Mouse (Mus musculus) lung, postnatal 0 days (tissue): ENCODE results near the gene Micu1. TPM values are rescaled to one million over a fixed set of nuclear protein-coding genes. Genes with fewer than 3 reads are reported as not detected.

ENCODE experiments used
- ATAC-seq: fragments of 200-750 bp; cut with Nextera tagmentation; 2 replicates; pipeline ENCODE4 v1.8.0; 2017; ENCODE audit warnings: moderate library complexity
- DNase-seq: peaks from one replicate; pipeline ENCODE4 v3.0.0-alpha.2; 2016; ENCODE audit warnings: low spot score
- H3K27ac ChIP-seq: fragments of 300-500 bp; sonication (generic); 2 replicates; pipeline ENCODE4 v1.5.1; 2014; ENCODE audit warnings: antibody characterized with exemption, mild to moderate bottlenecking, low read length, mixed read lengths
- H3K27me3 ChIP-seq: fragments of 300-500 bp; sonication (generic); replicated peaks from 2 replicates; pipeline ENCODE4 v1.6.1; 2014; ENCODE audit warnings: low read length, mixed read lengths; ENCODE audit not compliant: insufficient read depth
- H3K36me3 ChIP-seq: fragments of 300-500 bp; sonication (generic); 2 replicates; pipeline ENCODE4 v1.6.1; 2014; ENCODE audit warnings: low read length, mixed read lengths; ENCODE audit not compliant: insufficient read depth
- H3K4me1 ChIP-seq: fragments of 300-500 bp; sonication (generic); 2 replicates; pipeline ENCODE4 v1.6.1; 2014; ENCODE audit warnings: antibody characterized with exemption, low read depth, low read length, mixed read lengths; ENCODE audit not compliant: insufficient read depth
- H3K4me2 ChIP-seq: fragments of 300-500 bp; sonication (generic); replicated peaks from 2 replicates; pipeline ENCODE4 v1.6.1; 2014; ENCODE audit warnings: low read depth, mild to moderate bottlenecking, low read length, moderate library complexity, mixed read lengths
- H3K4me3 ChIP-seq: fragments of 300-500 bp; sonication (generic); 2 replicates; pipeline ENCODE4 v1.5.1; 2014; ENCODE audit warnings: low read depth, low read length
- H3K9ac ChIP-seq: fragments of 300-500 bp; sonication (generic); replicated peaks from 2 replicates; pipeline ENCODE4 v1.6.1; 2014; ENCODE audit warnings: low read depth, mild to moderate bottlenecking
- H3K9me3 ChIP-seq: fragments of 300-500 bp; sonication (generic); 2 replicates; pipeline ENCODE4 v1.6.1; 2016; ENCODE audit warnings: low read length, mixed read lengths
- CTCF ChIP-seq: IDR thresholded peaks from 2 replicates; pipeline ENCODE4 v1.5.1; 2016; ENCODE audit warnings: antibody characterized with exemption, mild to moderate bottlenecking
- EP300 ChIP-seq: IDR thresholded peaks from 2 replicates; pipeline ENCODE4 v1.6.1; 2016; ENCODE audit warnings: antibody characterized with exemption, mild to moderate bottlenecking, control low read depth
- WGBS: fragments of 180-500 bp; shearing (Covaris S2); extraction: QIAGEN DNeasy Blood & Tissue Kit; methylation state at CpG from one replicate; pipeline ENCODE4 v1.1.7; 2014; 5-methylcytosine and 5-hydroxymethylcytosine counted together
- polyA plus RNA-seq: library from polyadenylated mRNA; unstranded; fragments of >200 nt; fragmentation: Nextera tagmentation; extraction: Ambion mirVana; gene quantifications from 2 replicates; pipeline ENCODE4 v1.2.1, GENCODE M21; 2015

Micu1 gene
- polyA plus RNA-seq, 1 experiment from 2014 or later: 57.0 TPM

DNA sequence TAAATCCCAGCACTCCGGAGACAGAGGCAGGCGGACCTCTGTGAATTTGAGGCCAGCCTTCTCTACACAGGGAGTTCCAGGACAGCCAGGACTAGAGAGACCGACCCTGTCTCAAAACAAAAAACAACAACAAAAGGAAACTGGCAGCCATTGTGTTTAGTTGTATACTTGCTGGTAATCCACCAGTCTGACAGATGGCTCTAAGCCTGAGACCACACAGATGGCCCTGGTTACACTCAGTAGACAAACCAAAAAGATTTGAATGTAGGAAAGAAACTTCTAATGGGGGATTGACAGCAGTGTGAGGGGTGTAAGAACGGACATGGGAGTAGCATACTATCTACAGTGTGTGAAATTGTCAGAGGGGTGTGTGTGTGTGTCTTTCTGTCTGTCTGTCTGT lies 27.6 kb downstream of the Micu1 start:
- no peak overlapping the region for H3K27ac ChIP-seq
- no peak overlapping the region for H3K4me2 ChIP-seq
- no peak for ATAC-seq
- no peak for TF ChIP-seq CTCF
- no peak for TF ChIP-seq EP300
- no peak for DNase-seq
- peaks cover 7% of the 10 kb centered on the region; the same call in 1 of the 2 replicates for H3K36me3 ChIP-seq
- H3K4me1 ChIP-seq: no peaks in the 10 kb centered on the region; the same call in 1 of the 2 replicates
- no peaks in the 10 kb centered on the region for H3K27me3 ChIP-seq
- H3K4me3 ChIP-seq: no peak overlapping the region
- no peak overlapping the region for H3K9ac ChIP-seq
- WGBS: 84% methylated on average over 4 of the region's 4 CpGs
- H3K9me3 ChIP-seq: no peaks in the 10 kb centered on the region

DNA sequence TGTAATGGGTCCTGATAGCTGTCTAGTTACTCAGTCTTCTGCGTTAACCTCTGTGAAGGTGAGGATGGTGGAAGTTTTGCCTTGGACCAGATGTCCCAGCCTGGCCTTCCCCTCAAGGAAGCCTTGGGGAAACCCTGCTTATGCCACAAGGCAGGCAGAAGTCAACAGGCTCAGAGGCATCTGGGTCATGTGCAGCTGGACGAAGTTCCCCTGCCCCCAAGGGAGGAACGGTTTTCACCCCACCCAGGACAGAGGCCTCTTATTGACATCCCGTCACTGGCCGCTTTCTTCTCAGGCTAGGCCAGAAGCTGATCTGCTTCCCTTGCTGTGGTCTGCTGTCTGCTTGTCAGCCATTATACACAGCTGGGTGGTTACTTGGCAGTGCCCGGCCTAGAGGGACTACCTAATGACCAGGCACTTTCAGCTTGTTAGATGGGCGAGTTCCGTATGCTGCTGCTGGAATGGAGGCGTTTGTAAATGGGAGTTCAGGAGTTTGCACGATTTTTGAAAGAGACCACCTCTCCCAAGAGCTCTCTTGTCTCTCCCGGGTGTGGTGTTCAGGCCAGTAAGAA lies 33.8 kb downstream of the Micu1 start:
- H3K36me3 ChIP-seq: no peaks in the 10 kb centered on the region; the same call in 1 of the 2 replicates
- H3K4me1 ChIP-seq: no peaks in the 10 kb centered on the region
- DNase-seq (no peak), ATAC-seq (no peak)
- no peak overlapping the region for H3K27ac ChIP-seq
- H3K27me3 ChIP-seq: no peaks in the 10 kb centered on the region
- H3K4me3 ChIP-seq: no peak overlapping the region
- H3K9me3 ChIP-seq: no peaks in the 10 kb centered on the region
- 80% methylated on average over 11 of the region's 11 CpGs for WGBS
- no peak overlapping the region for H3K4me2 ChIP-seq
- TF ChIP-seq CTCF (no peak), EP300 (no peak)
- H3K9ac ChIP-seq: no peak overlapping the region

DNA sequence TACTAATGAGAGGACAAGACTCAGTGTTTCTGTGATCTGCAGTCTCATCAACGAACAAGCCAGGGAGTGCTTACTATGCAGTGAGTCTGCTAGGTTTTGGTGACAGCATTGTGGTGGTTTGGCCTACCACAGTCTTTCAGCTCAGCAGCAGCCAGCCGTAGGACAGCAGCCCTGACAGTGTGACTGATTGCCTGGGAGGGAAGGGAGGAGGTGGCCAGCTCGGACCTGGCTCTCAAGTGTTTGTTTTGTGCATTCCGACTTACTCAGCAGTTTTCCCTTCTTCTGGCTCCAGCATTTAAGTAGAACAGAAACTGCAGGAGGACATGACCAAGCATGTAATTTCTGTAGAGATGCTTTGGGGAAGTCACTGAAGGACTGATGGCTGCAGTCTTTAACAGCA lies 39.2 kb downstream of the Micu1 start:
- 29% methylated on average over 4 of the region's 4 CpGs for WGBS
- DNase-seq (peak; percentile 71), ATAC-seq (peak; percentile 78)
- Histone ChIP-seq H3K4me3 (no peak overlapping the region), H3K4me2 (no peak overlapping the region), H3K36me3 (no peaks in the 10 kb centered on the region), H3K27ac (no peak overlapping the region), H3K9me3 (no peaks in the 10 kb centered on the region), H3K27me3 (no peaks in the 10 kb centered on the region), H3K4me1 (no peaks in the 10 kb centered on the region), H3K9ac (no peak overlapping the region)
- TF ChIP-seq EP300 (no peak), CTCF (no peak)

DNA sequence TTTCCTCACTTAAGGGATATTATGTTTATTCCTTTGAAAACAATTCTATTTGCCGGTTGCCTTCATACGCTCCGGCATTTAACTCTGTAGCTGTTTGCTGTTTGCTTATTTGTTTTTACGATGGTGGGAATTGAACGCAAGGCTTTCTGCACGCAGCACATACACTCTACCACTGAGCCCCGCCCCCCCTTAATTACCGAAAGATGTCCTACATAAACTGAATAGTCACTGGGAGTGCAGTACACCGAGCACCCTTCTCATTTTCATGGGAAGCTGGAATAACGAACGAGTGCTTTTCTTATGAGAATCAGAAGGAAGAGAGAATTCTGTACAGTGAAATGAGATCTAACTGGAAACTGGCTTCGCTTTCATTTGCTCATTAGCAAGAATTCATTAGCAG lies 41.1 kb downstream of the Micu1 start:
- Histone ChIP-seq H3K27me3 (no peaks in the 10 kb centered on the region), H3K36me3 (no peaks in the 10 kb centered on the region), H3K27ac (no peak overlapping the region), H3K4me1 (no peaks in the 10 kb centered on the region), H3K4me3 (no peak overlapping the region), H3K9me3 (no peaks in the 10 kb centered on the region), H3K4me2 (no peak overlapping the region), H3K9ac (no peak overlapping the region)
- no peak for DNase-seq
- TF ChIP-seq CTCF (no peak), EP300 (no peak)
- WGBS: 93% methylated on average over 12 of the region's 12 CpGs
- ATAC-seq: no peak

DNA sequence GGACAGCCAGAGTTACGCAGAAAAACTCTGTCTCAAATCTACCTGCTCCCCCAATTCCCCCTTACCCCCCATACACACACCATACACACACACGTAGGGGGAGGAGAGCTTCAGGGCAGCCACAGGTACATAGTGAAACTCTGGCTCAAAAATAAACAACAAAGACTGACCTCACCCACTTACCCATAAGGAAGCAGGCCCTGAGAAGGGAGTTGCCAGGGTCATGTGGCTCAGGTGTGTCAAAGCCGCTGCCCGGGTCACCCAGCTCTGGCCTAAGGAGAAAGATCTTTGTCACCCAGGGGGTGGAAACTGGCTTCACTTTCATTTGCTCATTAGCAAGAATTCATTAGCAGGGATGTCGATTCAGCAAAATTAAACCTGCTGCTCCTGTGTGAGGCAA lies 41.7 kb downstream of the Micu1 start:
- TF ChIP-seq EP300 (no peak), CTCF (no peak)
- Histone ChIP-seq H3K9ac (no peak overlapping the region), H3K9me3 (no peaks in the 10 kb centered on the region), H3K36me3 (no peaks in the 10 kb centered on the region), H3K27me3 (no peaks in the 10 kb centered on the region), H3K4me2 (no peak overlapping the region), H3K27ac (no peak overlapping the region), H3K4me3 (no peak overlapping the region), H3K4me1 (no peaks in the 10 kb centered on the region)
- DNase-seq (peak; percentile 20), ATAC-seq (peak; percentile 55)
- WGBS: 82% methylated on average over 5 of the region's 5 CpGs

DNA sequence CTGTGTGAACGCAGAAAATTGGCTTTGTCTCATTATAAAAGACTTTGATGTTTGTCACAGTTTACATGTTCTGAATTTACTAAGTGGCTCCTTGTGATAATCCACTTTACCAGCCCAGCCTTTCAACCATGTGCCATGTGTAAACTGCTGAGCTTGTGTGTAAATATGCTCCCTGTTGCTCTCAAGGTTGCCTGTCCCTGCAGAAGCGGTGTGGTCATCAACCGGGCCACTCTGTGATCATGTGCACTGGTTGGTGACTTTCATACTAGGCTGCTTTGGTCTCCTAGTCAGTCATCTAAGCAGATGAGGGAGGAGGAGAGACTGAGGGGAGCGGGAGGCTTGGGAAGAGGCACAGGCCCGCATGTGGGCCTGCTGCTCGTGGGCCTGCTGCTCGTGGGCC lies 45.1 kb downstream of the Micu1 start:
- Histone ChIP-seq H3K36me3 (0 out of 2 replicates have a peak, but pooled peaks cover 2% of the 10 kb centered on the region), H3K9ac (no peak overlapping the region), H3K27me3 (no peaks in the 10 kb centered on the region), H3K9me3 (no peaks in the 10 kb centered on the region), H3K4me3 (no peak overlapping the region), H3K27ac (no peak overlapping the region), H3K4me1 (no peaks in the 10 kb centered on the region), H3K4me2 (no peak overlapping the region)
- ATAC-seq (no peak), DNase-seq (no peak)
- 65% methylated on average over 7 of the region's 7 CpGs for WGBS
- TF ChIP-seq CTCF (no peak), EP300 (no peak)

DNA sequence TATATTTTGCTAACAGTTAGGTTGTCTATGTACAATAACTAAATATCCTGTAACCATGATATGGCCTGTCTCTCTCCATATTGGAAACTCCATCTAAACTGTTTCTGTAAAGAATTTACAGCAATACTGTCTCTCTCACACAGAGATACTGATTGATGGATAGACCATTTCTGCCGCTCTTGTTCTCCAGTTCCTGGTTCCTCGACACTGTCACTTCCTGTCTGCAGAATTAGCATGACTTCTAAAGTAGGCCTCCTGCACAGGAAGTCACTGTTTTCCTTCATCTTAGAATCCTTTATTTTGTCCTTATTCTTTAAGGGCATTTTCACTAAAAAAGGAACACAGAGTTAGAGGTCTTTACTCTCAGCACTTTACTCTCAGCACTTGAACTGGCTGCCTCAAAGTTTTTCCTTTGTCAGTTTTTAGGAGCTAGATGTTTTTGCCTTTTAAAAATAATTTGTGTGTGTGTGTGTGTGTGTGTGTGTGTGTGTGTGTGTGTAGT lies 46.5 kb downstream of the Micu1 start:
- Histone ChIP-seq H3K4me2 (no peak overlapping the region), H3K27me3 (no peaks in the 10 kb centered on the region), H3K4me3 (no peak overlapping the region), H3K9ac (no peak overlapping the region), H3K36me3 (0 out of 2 replicates have a peak, but pooled peaks cover 3% of the 10 kb centered on the region), H3K9me3 (no peaks in the 10 kb centered on the region), H3K27ac (no peak overlapping the region), H3K4me1 (no peaks in the 10 kb centered on the region)
- TF ChIP-seq CTCF (no peak), EP300 (no peak)
- no peak for DNase-seq
- no peak for ATAC-seq
- WGBS: 60% methylated on average over 2 of the region's 2 CpGs
